Mouse (Mus musculus): Measurements from ENCODE around the gene Aff1. TPM values are rescaled to one million over a fixed set of nuclear protein-coding genes. Genes with fewer than 3 reads are reported as not detected.

The Aff1 gene
- polyA plus RNA-seq, 1 experiment from 2014 or later: 7.3 TPM

DNA sequence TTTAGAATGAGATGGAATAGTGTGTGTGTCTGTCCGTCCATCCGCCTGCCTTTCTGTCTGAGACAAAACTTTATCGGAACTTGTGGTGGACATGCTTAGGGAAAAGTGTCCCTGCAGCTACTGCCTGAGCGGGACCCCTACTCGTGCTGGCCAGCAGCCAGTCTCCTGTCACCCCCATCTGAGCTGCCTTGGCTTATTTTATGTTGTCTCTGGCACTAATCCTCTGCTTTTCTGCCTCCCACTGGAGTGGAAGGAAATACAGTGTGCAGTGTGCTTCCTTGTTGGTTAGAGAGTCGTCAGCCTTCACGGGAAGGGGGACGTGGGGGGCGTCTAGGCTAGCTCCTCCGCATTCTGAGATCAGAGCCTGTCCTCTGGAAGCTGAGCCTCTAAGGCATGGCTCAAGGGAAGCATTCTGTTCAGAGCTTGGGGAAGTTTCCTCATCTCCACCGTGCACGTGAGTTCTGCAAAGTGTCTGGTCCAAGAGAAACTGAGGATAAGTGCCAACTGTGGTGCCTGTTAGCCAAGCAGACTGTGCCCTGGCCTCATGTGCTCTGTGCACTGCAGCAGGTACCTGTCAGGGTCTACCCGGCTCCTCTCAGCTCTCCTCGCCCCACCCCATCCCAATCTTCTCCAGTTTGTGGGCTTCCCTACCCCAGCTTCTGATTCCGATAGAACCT lies 143.4 kb downstream of the Aff1 start:
- H3K27me3 ChIP-seq (replicated peaks; ENCODE audit: control insufficient read depth, insufficient read depth, low read length): no peaks in the 10 kb centered on the region
- 83% methylated on average over 15 of the region's 15 CpGs for WGBS

DNA sequence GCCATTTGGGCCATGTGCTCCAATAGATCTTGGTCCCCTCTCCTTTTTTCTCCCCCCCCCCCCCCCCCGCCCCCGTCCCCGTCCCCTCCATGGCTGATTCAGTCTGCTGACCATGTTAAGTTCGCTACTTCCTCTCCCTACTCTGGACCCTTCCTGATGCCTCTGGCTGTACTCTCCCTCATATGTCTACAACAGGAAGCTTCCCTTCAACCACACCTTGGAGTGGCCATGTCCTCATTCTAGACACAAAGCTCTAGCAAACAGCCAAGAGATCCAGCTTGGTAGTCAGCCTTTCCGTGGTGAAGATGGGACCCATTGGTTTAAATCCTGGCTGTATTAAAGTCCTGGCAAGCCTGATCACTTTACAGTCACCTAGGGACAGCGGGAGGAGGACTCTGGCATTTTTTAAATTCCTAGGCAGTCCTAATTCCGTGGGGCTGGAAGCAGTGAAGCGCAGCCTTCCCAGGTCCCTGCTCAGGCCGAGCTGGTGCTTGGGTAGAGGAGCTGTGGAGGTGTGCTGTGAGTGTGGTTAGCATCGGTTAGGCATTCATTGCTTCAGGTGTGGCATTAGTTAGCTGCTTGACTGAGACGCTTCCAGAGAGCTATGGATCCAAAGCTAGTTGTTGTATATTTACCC lies 144.1 kb downstream of the Aff1 start:
- Histone ChIP-seq H3K4me2 (ENCODE audit: low read length) (no peak overlapping the region), H3K9ac (ENCODE audit: low read length) (no peak overlapping the region), H3K27ac (ENCODE audit: low read depth) (no peak overlapping the region), H3K36me3 (ENCODE audit: control insufficient read depth, insufficient read depth, low read length) (peaks cover 14% of the 10 kb centered on the region; the same call in 1 of the 2 replicates), H3K9me3 (ENCODE audit: control insufficient read depth, low read length) (no peaks in the 10 kb centered on the region), H3K27me3 (replicated peaks; ENCODE audit: control insufficient read depth, insufficient read depth, low read length) (no peaks in the 10 kb centered on the region), H3K4me3 (ENCODE audit: low read depth, low read length) (no peak overlapping the region), H3K4me1 (replicated peaks; ENCODE audit: control insufficient read depth, insufficient read depth, low read length) (0 out of 2 replicates have a peak, but pooled peaks cover 5% of the 10 kb centered on the region)
- WGBS: 63% methylated on average over 10 of the region's 11 CpGs
- DNase-seq (ENCODE audit: low spot score) (no peak), ATAC-seq (replicated peaks; ENCODE audit: low FRiP score, low TSS enrichment, low read depth) (no peak)

More for the DNA sequence above, 143.4 kb downstream of the Aff1 start:
- Histone ChIP-seq H3K4me3 (ENCODE audit: low read depth, low read length) (no peak overlapping the region), H3K27ac (ENCODE audit: low read depth) (no peak overlapping the region), H3K9ac (ENCODE audit: low read length) (no peak overlapping the region), H3K36me3 (ENCODE audit: control insufficient read depth, insufficient read depth, low read length) (peaks cover 14% of the 10 kb centered on the region; the same call in 1 of the 2 replicates), H3K9me3 (ENCODE audit: control insufficient read depth, low read length) (no peaks in the 10 kb centered on the region), H3K4me2 (ENCODE audit: low read length) (no peak overlapping the region), H3K4me1 (replicated peaks; ENCODE audit: control insufficient read depth, insufficient read depth, low read length) (0 out of 2 replicates have a peak, but pooled peaks cover 5% of the 10 kb centered on the region)
- DNase-seq (ENCODE audit: low spot score) (no peak), ATAC-seq (replicated peaks; ENCODE audit: low FRiP score, low TSS enrichment, low read depth) (no peak)

DNA sequence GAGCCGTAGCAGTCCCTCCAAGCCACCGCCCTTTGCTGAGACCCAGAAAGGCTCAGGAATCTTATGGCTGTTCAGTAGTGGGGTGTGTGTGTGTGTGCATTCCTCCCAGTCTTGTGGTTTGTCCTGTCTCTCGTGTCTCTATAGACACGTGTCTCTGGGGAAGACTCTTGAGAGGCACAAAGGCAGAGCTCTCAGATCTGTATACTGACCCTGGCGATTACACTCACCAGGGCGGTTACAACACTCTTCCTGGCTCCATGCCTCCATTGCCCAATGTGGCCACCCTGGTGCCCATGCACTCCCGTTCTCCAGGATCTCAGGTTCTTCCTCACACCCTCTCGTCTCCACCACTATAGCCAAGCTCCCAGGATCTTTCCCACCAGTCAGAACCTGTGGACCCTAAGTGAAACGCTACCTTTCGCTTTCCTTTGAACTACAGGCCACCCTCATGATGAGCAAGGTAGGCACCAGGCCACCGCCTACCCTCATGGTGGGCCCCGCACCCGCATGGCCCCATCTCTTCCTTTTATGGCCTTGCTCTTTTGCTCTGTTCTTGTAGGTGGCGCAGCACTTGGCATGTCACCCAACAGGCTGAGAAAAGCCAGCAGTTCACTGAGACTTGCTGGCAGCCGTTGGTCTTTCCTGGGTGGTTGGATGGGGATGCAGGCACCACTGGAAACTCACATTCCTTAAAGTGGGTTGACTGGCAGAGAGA lies 146.5 kb downstream of the Aff1 start:
- ATAC-seq (replicated peaks; ENCODE audit: low FRiP score, low TSS enrichment, low read depth): 0 out of 2 replicates have a peak, but pooled peaks have one; percentile 36
- no peak for DNase-seq (ENCODE audit: low spot score)
- Histone ChIP-seq H3K27me3 (replicated peaks; ENCODE audit: control insufficient read depth, insufficient read depth, low read length) (no peaks in the 10 kb centered on the region), H3K4me2 (ENCODE audit: low read length) (no peak overlapping the region), H3K9ac (ENCODE audit: low read length) (no peak overlapping the region), H3K9me3 (ENCODE audit: control insufficient read depth, low read length) (no peaks in the 10 kb centered on the region), H3K4me3 (ENCODE audit: low read depth, low read length) (no peak overlapping the region), H3K4me1 (replicated peaks; ENCODE audit: control insufficient read depth, insufficient read depth, low read length) (0 out of 2 replicates have a peak, but pooled peaks cover 5% of the 10 kb centered on the region), H3K27ac (ENCODE audit: low read depth) (no peak overlapping the region), H3K36me3 (ENCODE audit: control insufficient read depth, insufficient read depth, low read length) (peaks cover 16% of the 10 kb centered on the region; the same call in 1 of the 2 replicates)
- 85% methylated on average over 15 of the region's 15 CpGs for WGBS

DNA sequence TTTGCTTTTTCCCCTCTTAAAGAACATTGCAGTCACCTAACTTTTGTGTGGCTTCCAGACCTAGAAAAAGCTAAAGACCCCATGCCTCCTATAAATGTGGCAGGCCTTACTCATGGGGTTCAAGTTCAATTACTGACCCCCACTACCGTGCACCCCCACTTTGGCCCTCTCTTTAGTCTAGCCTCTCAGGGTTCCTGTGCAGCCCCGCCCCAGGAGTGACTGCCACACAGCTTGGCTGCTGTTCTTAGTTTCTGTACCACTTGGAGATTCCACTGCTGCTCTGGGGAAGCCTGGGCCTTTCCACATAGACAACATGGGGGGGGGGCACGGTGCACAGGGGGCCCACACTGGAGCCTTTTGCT lies 147.1 kb downstream of the Aff1 start:
- WGBS: 66% methylated on average over 3 of the region's 3 CpGs
- no peaks in the 10 kb centered on the region for H3K9me3 ChIP-seq (ENCODE audit: control insufficient read depth, low read length)
- H3K4me1 ChIP-seq (replicated peaks; ENCODE audit: control insufficient read depth, insufficient read depth, low read length): 0 out of 2 replicates have a peak, but pooled peaks cover 5% of the 10 kb centered on the region
- H3K27ac ChIP-seq (ENCODE audit: low read depth): no peak overlapping the region
- no peak overlapping the region for H3K4me2 ChIP-seq (ENCODE audit: low read length)
- no peak overlapping the region for H3K4me3 ChIP-seq (ENCODE audit: low read depth, low read length)
- peaks cover 10% of the 10 kb centered on the region; the same call in 1 of the 2 replicates for H3K36me3 ChIP-seq (ENCODE audit: control insufficient read depth, insufficient read depth, low read length)
- DNase-seq (ENCODE audit: low spot score) (no peak), ATAC-seq (replicated peaks; ENCODE audit: low FRiP score, low TSS enrichment, low read depth) (0 out of 2 replicates have a peak, but pooled peaks have one; percentile 32)
- no peaks in the 10 kb centered on the region for H3K27me3 ChIP-seq (replicated peaks; ENCODE audit: control insufficient read depth, insufficient read depth, low read length)
- no peak overlapping the region for H3K9ac ChIP-seq (ENCODE audit: low read length)

DNA sequence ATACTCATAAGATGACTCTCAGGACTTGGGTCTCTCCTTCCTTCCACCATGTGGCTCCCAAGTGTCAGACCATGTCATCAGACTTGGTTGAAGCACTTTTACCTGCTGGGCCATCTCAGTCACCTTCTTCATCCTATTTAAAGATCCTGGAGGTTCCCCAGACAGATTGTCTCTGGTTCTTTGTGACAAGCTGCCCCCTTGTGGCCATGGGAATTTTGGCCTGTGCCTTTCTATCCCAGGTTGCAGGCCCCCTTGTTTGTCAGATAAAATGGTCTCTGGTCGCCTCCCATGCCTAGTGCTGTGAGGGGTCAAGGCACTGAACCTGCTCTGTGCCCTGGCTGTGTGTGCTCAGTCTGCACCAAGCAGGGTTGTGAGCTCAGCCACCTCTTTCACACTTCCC lies 151.8 kb downstream of the Aff1 start:
- Histone ChIP-seq H3K27me3 (replicated peaks; ENCODE audit: control insufficient read depth, insufficient read depth, low read length) (no peaks in the 10 kb centered on the region), H3K9ac (ENCODE audit: low read length) (no peak overlapping the region), H3K4me3 (ENCODE audit: low read depth, low read length) (no peak overlapping the region), H3K27ac (ENCODE audit: low read depth) (no peak overlapping the region), H3K9me3 (ENCODE audit: control insufficient read depth, low read length) (no peaks in the 10 kb centered on the region), H3K4me2 (ENCODE audit: low read length) (no peak overlapping the region), H3K36me3 (ENCODE audit: control insufficient read depth, insufficient read depth, low read length) (peaks cover 15% of the 10 kb centered on the region), H3K4me1 (replicated peaks; ENCODE audit: control insufficient read depth, insufficient read depth, low read length) (0 out of 2 replicates have a peak, but pooled peaks cover 5% of the 10 kb centered on the region)
- DNase-seq (ENCODE audit: low spot score): peak; percentile 68
- WGBS: 59% methylated on average over 1 of the region's 1 CpGs
- no peak for ATAC-seq (replicated peaks; ENCODE audit: low FRiP score, low TSS enrichment, low read depth)

DNA sequence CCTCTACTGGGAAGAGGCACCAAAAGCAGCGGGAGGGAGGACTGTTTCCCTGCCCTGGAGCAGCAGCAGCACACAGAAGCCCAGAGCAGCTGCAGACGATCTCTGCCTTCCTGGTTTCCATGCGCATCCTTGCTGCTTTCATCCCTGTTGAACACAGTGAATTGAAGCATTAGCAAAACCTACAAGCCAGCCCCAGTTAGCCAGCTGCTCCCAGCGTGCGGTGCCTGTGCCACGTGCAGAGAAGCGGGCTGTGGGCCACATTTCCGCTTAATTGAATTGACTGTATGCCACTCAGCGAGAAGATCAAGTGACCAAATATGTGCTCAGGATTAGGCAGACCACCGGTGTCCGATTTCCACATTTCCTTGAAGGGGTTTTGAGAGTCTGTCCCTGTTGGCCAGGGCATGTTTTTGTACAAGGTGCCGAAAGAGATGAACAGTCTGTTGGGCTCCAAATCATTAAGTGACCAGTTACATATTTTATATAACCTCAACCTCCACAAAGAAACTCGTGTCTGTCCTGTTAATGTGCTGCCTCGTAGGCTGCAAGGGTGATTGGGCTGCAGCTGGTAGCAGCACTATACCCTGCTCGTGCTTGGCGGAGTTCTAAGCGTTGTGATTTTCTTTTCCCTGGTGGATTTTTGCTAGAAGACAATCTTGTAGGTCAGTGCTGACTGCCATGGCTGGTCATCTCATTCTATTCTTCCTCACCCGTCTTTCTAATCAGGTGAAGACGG lies 153.4 kb downstream of the Aff1 start:
- Histone ChIP-seq H3K4me1 (replicated peaks; ENCODE audit: control insufficient read depth, insufficient read depth, low read length) (no peaks in the 10 kb centered on the region), H3K27me3 (replicated peaks; ENCODE audit: control insufficient read depth, insufficient read depth, low read length) (no peaks in the 10 kb centered on the region), H3K9ac (ENCODE audit: low read length) (no peak overlapping the region), H3K4me3 (ENCODE audit: low read depth, low read length) (no peak overlapping the region), H3K27ac (ENCODE audit: low read depth) (no peak overlapping the region), H3K9me3 (ENCODE audit: control insufficient read depth, low read length) (no peaks in the 10 kb centered on the region), H3K36me3 (ENCODE audit: control insufficient read depth, insufficient read depth, low read length) (peaks cover 27% of the 10 kb centered on the region), H3K4me2 (ENCODE audit: low read length) (no peak overlapping the region)
- 83% methylated on average over 19 of the region's 19 CpGs for WGBS
- no peak for ATAC-seq (replicated peaks; ENCODE audit: low FRiP score, low TSS enrichment, low read depth)
- DNase-seq (ENCODE audit: low spot score): no peak

DNA sequence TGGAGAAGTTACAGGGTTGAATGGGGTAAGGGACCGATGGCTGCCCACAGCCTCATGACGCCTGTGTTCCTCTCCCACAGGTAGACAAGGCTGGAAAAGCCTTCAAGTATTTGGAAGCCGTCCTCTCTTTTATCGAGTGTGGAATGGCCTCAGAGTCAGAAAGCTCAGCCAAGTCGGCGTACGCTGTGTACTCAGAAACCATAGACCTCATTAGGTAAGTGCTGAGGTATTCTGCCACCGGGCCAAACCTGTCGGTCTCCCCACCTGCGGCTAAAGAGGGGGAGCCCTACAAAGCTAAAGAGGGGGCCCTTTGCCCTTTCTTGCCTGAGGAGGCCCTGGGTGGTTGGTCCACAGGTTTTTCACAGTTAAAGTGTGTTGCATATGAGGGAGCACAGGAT lies 154.0 kb downstream of the Aff1 start:
- Histone ChIP-seq H3K9me3 (ENCODE audit: control insufficient read depth, low read length) (no peaks in the 10 kb centered on the region), H3K36me3 (ENCODE audit: control insufficient read depth, insufficient read depth, low read length) (peaks cover 33% of the 10 kb centered on the region), H3K4me1 (replicated peaks; ENCODE audit: control insufficient read depth, insufficient read depth, low read length) (no peaks in the 10 kb centered on the region), H3K9ac (ENCODE audit: low read length) (no peak overlapping the region), H3K27ac (ENCODE audit: low read depth) (no peak overlapping the region), H3K4me2 (ENCODE audit: low read length) (no peak overlapping the region), H3K27me3 (replicated peaks; ENCODE audit: control insufficient read depth, insufficient read depth, low read length) (no peaks in the 10 kb centered on the region), H3K4me3 (ENCODE audit: low read depth, low read length) (no peak overlapping the region)
- ATAC-seq (replicated peaks; ENCODE audit: low FRiP score, low TSS enrichment, low read depth) (no peak), DNase-seq (ENCODE audit: low spot score) (no peak)
- 90% methylated on average over 10 of the region's 10 CpGs for WGBS

DNA sequence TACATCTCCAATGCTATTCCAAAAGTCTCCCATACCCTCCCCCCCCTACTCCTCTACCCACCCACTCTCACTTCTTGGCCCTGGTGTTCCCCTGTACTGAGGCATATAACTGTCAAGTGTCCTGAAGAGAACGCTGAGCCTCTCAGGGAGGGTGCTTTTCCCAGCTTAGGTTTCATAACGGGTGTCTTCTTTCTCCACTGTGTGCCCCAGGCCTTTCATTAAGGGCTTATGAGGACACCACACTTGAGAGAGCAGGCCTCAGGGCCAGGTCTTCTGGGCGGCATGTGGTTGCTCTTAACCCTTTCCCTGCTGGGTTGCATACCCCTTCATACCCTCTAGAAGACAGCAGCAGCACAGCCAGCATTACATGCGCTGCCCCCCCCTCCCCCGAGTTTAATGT lies 154.4 kb downstream of the Aff1 start:
- Histone ChIP-seq H3K4me1 (replicated peaks; ENCODE audit: control insufficient read depth, insufficient read depth, low read length) (no peaks in the 10 kb centered on the region), H3K4me2 (ENCODE audit: low read length) (no peak overlapping the region), H3K9ac (ENCODE audit: low read length) (no peak overlapping the region), H3K36me3 (ENCODE audit: control insufficient read depth, insufficient read depth, low read length) (peaks cover 37% of the 10 kb centered on the region), H3K9me3 (ENCODE audit: control insufficient read depth, low read length) (no peaks in the 10 kb centered on the region), H3K27me3 (replicated peaks; ENCODE audit: control insufficient read depth, insufficient read depth, low read length) (no peaks in the 10 kb centered on the region), H3K27ac (ENCODE audit: low read depth) (no peak overlapping the region), H3K4me3 (ENCODE audit: low read depth, low read length) (no peak overlapping the region)
- no peak for DNase-seq (ENCODE audit: low spot score)
- no peak for ATAC-seq (replicated peaks; ENCODE audit: low FRiP score, low TSS enrichment, low read depth)
- WGBS: 58% methylated on average over 5 of the region's 5 CpGs

All from intestine, embryonic 14.5 days (tissue).